Mouse (Mus musculus) myocyte (in vitro differentiated cells): ENCODE results near the gene Orm2. TPM values are rescaled to one million over a fixed set of nuclear protein-coding genes. Genes with fewer than 3 reads are reported as not detected.
A peak's percentile ranks its signal among the peaks of the same experiment; 100 is the strongest.

ENCODE experiments used
- H3K27me3 ChIP-seq: one replicate; pipeline ENCODE4 v1.6.1; 2011; ENCODE audit not compliant: control insufficient read depth, insufficient read depth, insufficient read length
- H3K36me3 ChIP-seq: one replicate; pipeline ENCODE4 v1.6.1; 2011; ENCODE audit not compliant: control insufficient read depth, insufficient read depth
- H3K4me2 ChIP-seq: one replicate; pipeline ENCODE4 v1.6.1; 2011; ENCODE audit warnings: low read depth, control low read depth
- H3K4me3 ChIP-seq: one replicate; pipeline ENCODE4 v1.5.1; 2011; ENCODE audit warnings: mild to moderate bottlenecking, control low read depth, moderate library complexity
- H3K79me2 ChIP-seq: one replicate; pipeline ENCODE4 v1.6.1; 2011; ENCODE audit not compliant: control insufficient read depth, insufficient read depth
- H3ac ChIP-seq: one replicate; pipeline ENCODE4 v1.6.1; 2011; ENCODE audit not compliant: control insufficient read depth, insufficient read length
- CEBPB ChIP-seq: IDR thresholded peaks from 2 replicates; pipeline ENCODE4 v1.6.1; 2011; ENCODE audit warnings: mild to moderate bottlenecking, moderate library complexity; ENCODE audit not compliant: poor library complexity, insufficient read depth, severe bottlenecking
- E2F4 ChIP-seq: IDR thresholded peaks from one replicate; pipeline ENCODE4 v1.6.1; 2011; ENCODE audit warnings: mild to moderate bottlenecking, control low read depth, moderate library complexity; ENCODE audit not compliant: insufficient read depth
- MAX ChIP-seq: IDR thresholded peaks from one replicate; pipeline ENCODE4 v1.6.1; 2011; ENCODE audit warnings: low read depth, mild to moderate bottlenecking, control low read depth
- MYOD1 ChIP-seq, 3 experiments: IDR thresholded peaks; one replicate each; pipeline ENCODE4 v1.6.1; 2011; ENCODE audit warnings: control low read depth in 2 of 3, low read depth in 2 of 3, mild to moderate bottlenecking in 2 of 3, moderate library complexity in 1 of 3; ENCODE audit not compliant: insufficient read length in 2 of 3, control insufficient read depth in 1 of 3
- MYOG ChIP-seq, 3 experiments: IDR thresholded peaks; one replicate each; pipeline ENCODE4 v1.6.1; 2011; ENCODE audit warnings: control low read depth in 2 of 3, low read depth in 2 of 3, mild to moderate bottlenecking in 2 of 3; ENCODE audit not compliant: insufficient read length in 2 of 3, control insufficient read depth in 1 of 3, insufficient read depth in 1 of 3
- POLR2A ChIP-seq: IDR thresholded peaks from one replicate; pipeline ENCODE4 v1.6.1; 2011; ENCODE audit warnings: low read depth, mild to moderate bottlenecking, control low read depth, moderate library complexity; ENCODE audit not compliant: insufficient read length
- POLR2AphosphoS2 ChIP-seq: IDR thresholded peaks from one replicate; pipeline ENCODE4 v1.6.1; 2011; ENCODE audit warnings: low read depth, control low read depth; ENCODE audit not compliant: insufficient read length
- REST ChIP-seq: IDR thresholded peaks from one replicate; pipeline ENCODE4 v1.6.1; 2011; ENCODE audit warnings: mild to moderate bottlenecking, control low read depth, moderate library complexity; ENCODE audit not compliant: insufficient read depth, insufficient read length
- SRF ChIP-seq: IDR thresholded peaks from one replicate; pipeline ENCODE4 v1.6.1; 2011; ENCODE audit warnings: low read depth; ENCODE audit not compliant: control insufficient read depth, insufficient read length
- TCF12 ChIP-seq: IDR thresholded peaks from one replicate; pipeline ENCODE4 v1.6.1; 2011; ENCODE audit warnings: mild to moderate bottlenecking, control low read depth; ENCODE audit not compliant: poor library complexity, insufficient read depth, severe bottlenecking
- TCF3 ChIP-seq: IDR thresholded peaks from one replicate; pipeline ENCODE4 v1.6.1; 2011; ENCODE audit warnings: low read depth, control low read depth; ENCODE audit not compliant: insufficient read length
- USF1 ChIP-seq: IDR thresholded peaks from one replicate; pipeline ENCODE4 v1.6.1; 2011; ENCODE audit warnings: low read depth, mild to moderate bottlenecking, control low read depth, moderate library complexity
- polyA plus RNA-seq: library from polyadenylated mRNA; unstranded; fragments of >200 nt; fragmentation: generic; extraction: Trizol; gene quantifications from one replicate; pipeline ENCODE4 v1.2.1, GENCODE M21; 2012; ENCODE audit warnings: missing spikeins

Gene Orm2
- polyA plus RNA-seq, 1 experiment, result not detected

GRCm38 (mm10) chr4:63375367-63375766, 13.1 kb downstream of the Orm2 start:
- Histone ChIP-seq H3K4me2 (no peak overlapping the region), H3ac (no peak overlapping the region), H3K27me3 (no peaks in the 10 kb centered on the region), H3K36me3 (peaks cover 41% of the 10 kb centered on the region), H3K4me3 (no peak overlapping the region), H3K79me2 (no peaks in the 10 kb centered on the region)
- no peak for TF ChIP-seq E2F4
- TF ChIP-seq MYOD1 (IDR thresholded peaks at IDR 0.05; ENCODE audit: control insufficient read depth in 1 of 3, insufficient read length in 2 of 3, low read depth in 2 of 3), result no peak
- no peak for TF ChIP-seq MYOG (IDR thresholded peaks at IDR 0.05; ENCODE audit: control insufficient read depth in 1 of 3, insufficient read depth in 1 of 3, insufficient read length in 2 of 3, low read depth in 2 of 3)
- no peak for TF ChIP-seq TCF3

- no peaks in the 10 kb centered on the region for H3K27me3 ChIP-seq
- peaks cover 50% of the 10 kb centered on the region for H3K36me3 ChIP-seq
- no peak overlapping the region for H3ac ChIP-seq
- no peaks in the 10 kb centered on the region for H3K79me2 ChIP-seq
- H3K4me2 ChIP-seq, result no peak overlapping the region
- no peak for TF ChIP-seq POLR2AphosphoS2
- no peak for TF ChIP-seq SRF
- no peak for TF ChIP-seq TCF12
- no peak for TF ChIP-seq USF1
- no peak for TF ChIP-seq CEBPB
- no peak for TF ChIP-seq MYOD1 (IDR thresholded peaks at IDR 0.05; ENCODE audit: control insufficient read depth in 1 of 3, insufficient read length in 2 of 3, low read depth in 2 of 3)
- no peak for TF ChIP-seq MYOG (IDR thresholded peaks at IDR 0.05; ENCODE audit: control insufficient read depth in 1 of 3, insufficient read depth in 1 of 3, insufficient read length in 2 of 3, low read depth in 2 of 3)
- TF ChIP-seq REST, result no peak
- TF ChIP-seq MAX, result no peak
- H3K4me3 ChIP-seq, result no peak overlapping the region
Measured at GRCm38 (mm10) chr4:63377483-63377882, 15.2 kb downstream of the Orm2 start.

- peaks cover 32% of the 10 kb centered on the region for H3K36me3 ChIP-seq
- no peaks in the 10 kb centered on the region for H3K27me3 ChIP-seq
- no peak overlapping the region for H3K4me3 ChIP-seq
- no peak overlapping the region for H3K4me2 ChIP-seq
- H3ac ChIP-seq, result no peak overlapping the region
- TF ChIP-seq POLR2A, result no peak
- no peak for TF ChIP-seq REST
- no peak for TF ChIP-seq TCF3
- TF ChIP-seq POLR2AphosphoS2, result no peak
- TF ChIP-seq MYOD1 (IDR thresholded peaks at IDR 0.05; ENCODE audit: control insufficient read depth in 1 of 3, insufficient read length in 2 of 3, low read depth in 2 of 3), result no peak
- TF ChIP-seq E2F4, result no peak
- no peak for TF ChIP-seq CEBPB
- TF ChIP-seq SRF, result no peak
- no peak for TF ChIP-seq MAX
- no peak for TF ChIP-seq MYOG (IDR thresholded peaks at IDR 0.05; ENCODE audit: control insufficient read depth in 1 of 3, insufficient read depth in 1 of 3, insufficient read length in 2 of 3, low read depth in 2 of 3)
- H3K79me2 ChIP-seq, result no peaks in the 10 kb centered on the region
Measured at GRCm38 (mm10) chr4:63382676-63383369, 20.6 kb downstream of the Orm2 start.

GRCm38 (mm10) chr4:63383474-63383873, 21.2 kb downstream of the Orm2 start:
- Histone ChIP-seq H3K36me3 (peaks cover 32% of the 10 kb centered on the region), H3K79me2 (no peaks in the 10 kb centered on the region), H3K4me2 (peak overlapping the region; percentile 30), H3K4me3 (no peak overlapping the region), H3ac (no peak overlapping the region), H3K27me3 (no peaks in the 10 kb centered on the region)
- peak; percentile 2 for TF ChIP-seq TCF12
- no peak for TF ChIP-seq REST
- peak in 2 of 3 experiments; percentile 92 to 94 for TF ChIP-seq MYOD1 (IDR thresholded peaks at IDR 0.05; ENCODE audit: control insufficient read depth in 1 of 3, insufficient read length in 2 of 3, low read depth in 2 of 3)
- TF ChIP-seq MYOG (IDR thresholded peaks at IDR 0.05; ENCODE audit: control insufficient read depth in 1 of 3, insufficient read depth in 1 of 3, insufficient read length in 2 of 3, low read depth in 2 of 3), result peak; percentile 65 to 79 (median 75)

GRCm38 (mm10) chr4:63384262-63384661, 22.0 kb downstream of the Orm2 start:
- H3K27me3 ChIP-seq, result no peaks in the 10 kb centered on the region
- H3ac ChIP-seq, result no peak overlapping the region
- H3K4me2 ChIP-seq, result no peak overlapping the region
- TF ChIP-seq MAX, result no peak
- no peak for TF ChIP-seq CEBPB
- no peak for TF ChIP-seq MYOD1 (IDR thresholded peaks at IDR 0.05; ENCODE audit: control insufficient read depth in 1 of 3, insufficient read length in 2 of 3, low read depth in 2 of 3)
- TF ChIP-seq TCF12, result no peak
- TF ChIP-seq POLR2AphosphoS2, result no peak
- TF ChIP-seq TCF3, result no peak
- TF ChIP-seq POLR2A, result no peak
- TF ChIP-seq E2F4, result no peak
- no peak for TF ChIP-seq SRF
- TF ChIP-seq USF1, result no peak
- no peak for TF ChIP-seq REST
- TF ChIP-seq MYOG (IDR thresholded peaks at IDR 0.05; ENCODE audit: control insufficient read depth in 1 of 3, insufficient read depth in 1 of 3, insufficient read length in 2 of 3, low read depth in 2 of 3), result no peak
- peaks cover 32% of the 10 kb centered on the region for H3K36me3 ChIP-seq
- H3K4me3 ChIP-seq, result no peak overlapping the region
- H3K79me2 ChIP-seq, result no peaks in the 10 kb centered on the region
